Mouse (Mus musculus) C2C12 (cell line): ENCODE measurements around the gene Psmb8.

ENCODE experiments used
- CEBPB ChIP-seq: IDR thresholded peaks from one replicate; pipeline ENCODE4 v1.6.1; 2011; ENCODE audit warnings: low read depth, mild to moderate bottlenecking, control low read depth, moderate library complexity
- CTCF ChIP-seq: IDR thresholded peaks from one replicate; pipeline ENCODE4 v1.5.1; 2011; ENCODE audit not compliant: control insufficient read depth, insufficient read depth, insufficient read length
- MYOG ChIP-seq: IDR thresholded peaks from one replicate; pipeline ENCODE4 v1.6.1; 2011; ENCODE audit not compliant: control insufficient read depth, insufficient read length; ENCODE audit errors: extremely low read depth
- USF1 ChIP-seq: IDR thresholded peaks from one replicate; pipeline ENCODE4 v1.6.1; 2011; ENCODE audit warnings: low read depth, mild to moderate bottlenecking, control low read depth, moderate library complexity

DNA sequence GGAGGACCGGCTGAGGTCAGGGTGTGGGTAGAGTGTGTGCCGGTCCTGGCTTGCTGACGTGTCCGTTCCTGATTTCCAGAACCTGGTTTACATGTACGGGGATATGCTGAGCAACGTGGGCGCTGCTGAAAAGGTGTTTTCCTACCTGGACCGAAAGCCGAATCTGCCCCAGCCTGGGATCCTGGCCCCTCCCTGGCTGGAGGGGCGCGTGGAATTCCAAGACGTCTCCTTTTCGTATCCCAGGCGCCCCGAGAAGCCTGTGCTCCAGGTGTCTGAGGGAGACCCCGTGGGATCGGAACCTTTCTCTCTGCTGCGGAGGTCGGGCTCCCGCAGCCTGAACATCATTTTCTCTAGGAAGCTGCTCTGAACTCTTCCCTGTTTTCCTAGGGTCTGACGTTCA is 16.4 kb downstream of the Psmb8 start:
- TF ChIP-seq CEBPB (no peak), MYOG (no peak), CTCF (no peak), USF1 (no peak)
